Mouse (Mus musculus) hindbrain, embryonic 16.5 days (tissue): ENCODE results near the gene Manba. TPM values are rescaled to one million over a fixed set of nuclear protein-coding genes. Genes with fewer than 3 reads are reported as not detected.

Experiments
- ATAC-seq: fragments of 200-750 bp; cut with Nextera tagmentation; 2 replicates; pipeline ENCODE4 v1.8.0; 2017; ENCODE audit warnings: moderate TSS enrichment, moderate library complexity
- H3K27ac ChIP-seq: fragments of 300-500 bp; sonication (generic); 2 replicates; pipeline ENCODE4 v1.5.1; 2014; ENCODE audit warnings: low read depth, mild to moderate bottlenecking, control low read depth, low read length, moderate library complexity
- H3K27me3 ChIP-seq: fragments of 300-500 bp; sonication (generic); replicated peaks from 2 replicates; pipeline ENCODE4 v1.6.1; 2014; ENCODE audit warnings: low read length; ENCODE audit not compliant: control insufficient read depth, insufficient read depth
- H3K36me3 ChIP-seq: fragments of 300-500 bp; sonication (generic); 2 replicates; pipeline ENCODE4 v1.6.1; 2014; ENCODE audit warnings: mild to moderate bottlenecking, low read length, moderate library complexity, mixed read lengths; ENCODE audit not compliant: control insufficient read depth, insufficient read depth
- H3K4me1 ChIP-seq: fragments of 300-500 bp; sonication (generic); 2 replicates; pipeline ENCODE4 v1.6.1; 2014; ENCODE audit warnings: low read depth, low read length; ENCODE audit not compliant: control insufficient read depth, insufficient read depth
- H3K4me2 ChIP-seq: fragments of 300-500 bp; sonication (generic); 2 replicates; pipeline ENCODE4 v1.6.1; 2014; ENCODE audit warnings: mild to moderate bottlenecking, low read length, control low read depth, moderate library complexity
- H3K4me3 ChIP-seq: fragments of 300-500 bp; sonication (generic); 2 replicates; pipeline ENCODE4 v1.5.1; 2014; ENCODE audit warnings: mild to moderate bottlenecking, low read length, control low read depth, moderate library complexity
- H3K9ac ChIP-seq: fragments of 300-500 bp; sonication (generic); 2 replicates; pipeline ENCODE4 v1.6.1; 2014; ENCODE audit warnings: low read depth, mild to moderate bottlenecking, control low read depth, low read length, moderate library complexity
- H3K9me3 ChIP-seq: fragments of 300-500 bp; sonication (generic); 2 replicates; pipeline ENCODE4 v1.6.1; 2014; ENCODE audit warnings: mild to moderate bottlenecking, low read length, moderate library complexity; ENCODE audit not compliant: control insufficient read depth
- WGBS: fragments of 180-500 bp; shearing (Covaris S2); extraction: QIAGEN DNeasy Blood & Tissue Kit; methylation state at CpG from one replicate; pipeline ENCODE4 v1.1.7; 2014; 5-methylcytosine and 5-hydroxymethylcytosine counted together
- polyA plus RNA-seq: library from polyadenylated mRNA; unstranded; fragments of >200 nt; fragmentation: Nextera tagmentation; extraction: Ambion mirVana; gene quantifications from 2 replicates; pipeline ENCODE4 v1.2.1, GENCODE M21; 2015

The Manba gene
- polyA plus RNA-seq, 1 experiment from 2014 or later, result 9.0 TPM

DNA sequence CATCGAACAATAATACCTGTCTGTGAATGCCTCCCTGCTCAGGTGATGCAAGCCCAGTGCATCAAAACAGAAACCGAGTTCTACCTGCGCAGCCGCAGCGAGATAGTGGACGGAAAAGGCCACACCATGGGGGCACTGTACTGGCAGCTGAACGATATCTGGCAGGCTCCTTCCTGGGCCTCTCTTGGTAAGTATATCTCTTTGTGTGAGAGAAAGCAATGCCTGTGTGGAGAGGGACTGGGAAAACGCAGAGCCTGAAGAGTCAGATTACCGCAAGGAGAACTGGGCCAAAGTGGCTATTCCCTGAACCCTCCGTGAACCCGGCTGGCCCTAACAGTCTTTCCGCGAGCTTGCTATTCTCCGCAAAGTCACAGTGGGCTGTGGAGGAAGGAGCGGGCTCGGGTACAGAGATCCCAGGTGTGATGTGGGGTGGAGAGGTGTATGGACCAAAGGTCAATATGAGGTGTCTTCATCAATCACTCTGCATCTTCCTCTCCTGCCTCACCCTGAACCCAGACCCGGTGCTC lies 77.8 kb downstream of the Manba start:
- 90% methylated on average over 17 of the region's 17 CpGs for WGBS
- ATAC-seq, result no peak
- H3K36me3 ChIP-seq, result no peaks in the 10 kb centered on the region
- H3K9me3 ChIP-seq, result no peaks in the 10 kb centered on the region
- no peak overlapping the region for H3K4me2 ChIP-seq
- no peak overlapping the region for H3K4me3 ChIP-seq
- no peak overlapping the region for H3K27ac ChIP-seq
- no peak overlapping the region for H3K9ac ChIP-seq
- no peaks in the 10 kb centered on the region for H3K4me1 ChIP-seq
- no peaks in the 10 kb centered on the region for H3K27me3 ChIP-seq

GRCm38 (mm10) chr3:135564706-135565105 lies 79.3 kb downstream of the Manba start:
- WGBS, result 91% methylated on average over 9 of the region's 9 CpGs

GRCm38 (mm10) chr3:135565306-135565705 lies 79.9 kb downstream of the Manba start:
- H3K27me3 ChIP-seq, result no peaks in the 10 kb centered on the region
- 87% methylated on average over 4 of the region's 4 CpGs for WGBS
- no peak overlapping the region for H3K9ac ChIP-seq
- H3K4me2 ChIP-seq, result no peak overlapping the region
- H3K36me3 ChIP-seq, result no peaks in the 10 kb centered on the region
- no peak for ATAC-seq
- H3K4me3 ChIP-seq, result no peak overlapping the region
- H3K27ac ChIP-seq, result no peak overlapping the region
- no peaks in the 10 kb centered on the region for H3K4me1 ChIP-seq
- H3K9me3 ChIP-seq, result no peaks in the 10 kb centered on the region

More at GRCm38 (mm10) chr3:135564706-135565105, 79.3 kb downstream of the Manba start:
- Histone ChIP-seq H3K27ac (no peak overlapping the region), H3K4me1 (no peaks in the 10 kb centered on the region), H3K9me3 (no peaks in the 10 kb centered on the region), H3K4me3 (no peak overlapping the region), H3K9ac (no peak overlapping the region), H3K4me2 (no peak overlapping the region), H3K36me3 (no peaks in the 10 kb centered on the region), H3K27me3 (no peaks in the 10 kb centered on the region)
- ATAC-seq, result no peak

- whole genome bisulfite sequencing, result 77% methylated on average over 6 of the region's 6 CpGs
- H3K9me3 ChIP-seq, result no peaks in the 10 kb centered on the region
Measured at GRCm38 (mm10) chr3:135567888-135568287, 82.5 kb downstream of the Manba start.

DNA sequence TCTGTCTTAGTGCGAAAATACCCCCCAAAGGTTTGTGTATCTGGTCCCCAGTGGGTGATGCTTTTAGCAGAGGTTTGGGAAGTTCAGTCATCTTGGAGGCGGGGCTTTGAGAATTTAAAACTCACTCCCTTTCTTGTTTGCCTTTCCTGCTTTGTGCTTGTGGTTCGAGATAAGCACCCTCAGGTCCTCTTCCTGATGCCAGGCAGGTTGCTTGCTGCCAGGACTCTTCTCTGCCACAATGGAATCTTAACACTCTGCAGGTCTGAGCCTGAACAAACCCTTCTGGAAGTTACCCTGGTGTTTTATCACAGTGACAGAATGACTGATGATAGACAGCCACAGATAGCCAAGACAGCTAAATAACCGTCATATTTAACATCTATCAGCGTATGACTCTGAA lies 83.2 kb downstream of the Manba start:
- Histone ChIP-seq H3K4me2 (no peak overlapping the region), H3K27ac (no peak overlapping the region), H3K9me3 (no peaks in the 10 kb centered on the region), H3K36me3 (no peaks in the 10 kb centered on the region), H3K9ac (no peak overlapping the region), H3K27me3 (no peaks in the 10 kb centered on the region), H3K4me1 (no peaks in the 10 kb centered on the region), H3K4me3 (no peak overlapping the region)
- WGBS, result 78% methylated on average over 5 of the region's 5 CpGs
- ATAC-seq, result no peak

More at GRCm38 (mm10) chr3:135567888-135568287, 82.5 kb downstream of the Manba start:
- H3K9ac ChIP-seq, result no peak overlapping the region
- H3K27me3 ChIP-seq, result no peaks in the 10 kb centered on the region
- H3K4me2 ChIP-seq, result no peak overlapping the region
- ATAC-seq, result no peak
- no peak overlapping the region for H3K4me3 ChIP-seq
- no peaks in the 10 kb centered on the region for H3K36me3 ChIP-seq
- no peak overlapping the region for H3K27ac ChIP-seq
- H3K4me1 ChIP-seq, result no peaks in the 10 kb centered on the region

DNA sequence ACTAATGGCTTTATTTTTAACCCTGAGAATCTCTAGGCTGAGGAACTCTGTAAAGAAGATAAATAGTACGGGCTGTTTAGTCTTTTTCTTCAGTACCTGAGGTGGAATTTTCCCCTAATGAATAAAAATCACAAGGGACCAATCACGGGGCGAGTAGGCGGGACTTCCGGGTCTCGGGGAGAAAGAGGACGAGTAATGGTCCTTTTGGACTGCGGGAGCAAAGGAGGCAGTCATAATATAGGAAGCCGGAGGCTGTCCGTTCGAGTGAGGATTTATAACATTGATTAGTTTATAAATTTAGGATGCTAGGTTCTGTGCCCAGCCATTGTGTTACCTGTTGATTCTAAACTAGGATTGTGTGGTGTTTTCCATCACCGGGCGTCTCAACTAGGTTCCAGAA lies 86.1 kb downstream of the Manba start:
- no peaks in the 10 kb centered on the region for H3K27me3 ChIP-seq
- H3K4me3 ChIP-seq, result no peak overlapping the region

DNA sequence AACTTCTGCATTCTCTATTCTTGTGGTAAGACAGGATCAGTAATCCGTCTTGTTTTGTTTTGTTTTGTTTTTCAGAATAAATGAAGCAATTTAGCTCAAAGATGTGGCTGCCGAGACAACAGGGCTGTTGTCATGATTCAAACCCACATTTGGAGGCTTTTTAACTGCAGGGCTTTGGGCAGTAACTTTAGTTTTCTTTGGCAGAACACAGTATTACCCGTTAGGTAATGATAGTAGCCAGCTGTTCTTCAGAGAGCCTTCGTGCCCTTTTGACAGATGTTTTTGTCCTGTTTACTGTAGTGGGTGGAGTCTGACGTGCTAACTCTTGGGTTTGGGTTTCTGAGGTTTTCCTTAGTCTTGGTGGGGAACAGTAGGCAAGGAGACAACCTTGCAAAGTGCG lies 87.6 kb downstream of the Manba start:
- Histone ChIP-seq H3K27ac (no peak overlapping the region), H3K4me3 (no peak overlapping the region), H3K9ac (no peak overlapping the region), H3K9me3 (no peaks in the 10 kb centered on the region), H3K36me3 (no peaks in the 10 kb centered on the region), H3K4me2 (no peak overlapping the region), H3K27me3 (no peaks in the 10 kb centered on the region), H3K4me1 (no peaks in the 10 kb centered on the region)
- no peak for ATAC-seq
- 64% methylated on average over 6 of the region's 6 CpGs for WGBS

More for the DNA sequence above, 86.1 kb downstream of the Manba start:
- no peaks in the 10 kb centered on the region for H3K4me1 ChIP-seq
- 73% methylated on average over 13 of the region's 13 CpGs for WGBS
- no peak for ATAC-seq
- H3K9ac ChIP-seq, result no peak overlapping the region
- no peak overlapping the region for H3K27ac ChIP-seq
- H3K36me3 ChIP-seq, result no peaks in the 10 kb centered on the region
- no peak overlapping the region for H3K4me2 ChIP-seq
- no peaks in the 10 kb centered on the region for H3K9me3 ChIP-seq

DNA sequence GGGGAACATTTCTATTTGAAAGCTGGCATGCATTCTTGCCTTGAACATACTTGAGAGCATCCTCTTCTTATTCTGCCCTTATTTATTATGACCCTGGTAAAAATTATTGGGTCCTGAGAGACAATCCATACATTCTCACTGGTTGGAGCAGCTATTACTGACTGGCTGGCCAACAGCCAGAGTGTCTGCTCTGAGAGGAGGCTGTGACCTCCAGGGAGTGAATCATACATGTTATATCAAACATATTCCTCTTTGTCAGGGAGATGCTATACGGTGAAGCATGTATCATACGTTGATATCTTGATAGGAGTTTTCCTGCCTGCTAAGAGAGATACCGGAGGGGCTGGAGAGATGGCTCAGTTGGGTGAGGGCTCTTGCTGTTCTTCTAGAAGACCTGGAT lies 89.7 kb downstream of the Manba start:
- Histone ChIP-seq H3K36me3 (no peaks in the 10 kb centered on the region), H3K4me3 (no peak overlapping the region), H3K9me3 (no peaks in the 10 kb centered on the region), H3K9ac (no peak overlapping the region), H3K4me1 (no peaks in the 10 kb centered on the region), H3K27ac (no peak overlapping the region), H3K4me2 (no peak overlapping the region), H3K27me3 (no peaks in the 10 kb centered on the region)
- WGBS, result 90% methylated on average over 3 of the region's 3 CpGs
- no peak for ATAC-seq

DNA sequence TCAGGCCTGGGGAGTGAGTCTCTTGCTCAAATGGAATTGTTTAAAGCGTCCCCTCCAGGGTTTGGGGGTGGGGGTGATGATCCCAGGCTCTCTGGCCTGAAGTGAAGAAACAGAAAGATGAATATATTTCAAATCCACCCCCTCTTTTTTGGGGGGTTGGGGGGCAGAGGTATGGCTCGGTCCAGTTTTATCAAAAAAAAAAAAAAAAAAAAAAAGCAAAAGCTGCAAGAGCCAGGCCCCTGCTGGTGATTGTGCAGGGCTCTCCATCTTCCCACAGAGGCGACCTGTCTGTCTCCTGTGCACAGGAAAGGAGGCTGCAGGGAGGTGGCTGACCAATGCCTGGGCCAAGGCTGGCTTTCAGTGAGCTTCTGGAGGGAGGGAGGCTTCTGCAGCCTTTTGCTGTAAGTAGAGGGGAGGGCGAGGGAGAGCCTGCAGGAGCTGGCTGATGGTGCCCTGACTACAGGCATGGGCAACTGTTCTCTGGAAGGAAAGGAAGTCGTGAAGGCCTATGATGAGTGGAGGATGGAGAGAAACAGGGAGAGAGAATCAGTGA lies 93.3 kb downstream of the Manba start:
- Histone ChIP-seq H3K9ac (no peak overlapping the region), H3K4me3 (no peak overlapping the region), H3K27ac (no peak overlapping the region), H3K4me1 (peaks cover 7% of the 10 kb centered on the region; the same call in 1 of the 2 replicates), H3K27me3 (no peaks in the 10 kb centered on the region), H3K4me2 (no peak overlapping the region), H3K36me3 (no peaks in the 10 kb centered on the region), H3K9me3 (no peaks in the 10 kb centered on the region)
- 49% methylated on average over 5 of the region's 5 CpGs for WGBS
- no peak for ATAC-seq
